Mouse (Mus musculus) left cerebral cortex, adult 9 months (tissue): ENCODE results near the gene Gm21954.

Experiments
- DNase-seq, 2 experiments: peaks; one replicate each; pipeline ENCODE4 v3.0.0; 2022; ENCODE audit warnings: low spot score in 2 of 2

Gm21954 gene

GRCm38 (mm10) chr3:55419334-55419733, 52.7 kb downstream of the Gm21954 start:
- DNase-seq, result no peak

- no peak for DNase-seq
Measured at GRCm38 (mm10) chr3:55418845-55419244, 53.2 kb downstream of the Gm21954 start.

GRCm38 (mm10) chr3:55415527-55415950, 56.5 kb downstream of the Gm21954 start:
- DNase-seq, result peak; percentile 81 to 86
